Mouse (Mus musculus): ENCODE data around the gene Cpb1. TPM values are rescaled to one million over a fixed set of nuclear protein-coding genes. Genes with fewer than 3 reads are reported as not detected.

Cpb1 gene
- polyA plus RNA-seq (2012; rRNA removed) = 0.56 TPM in 1 of 2 replicates, not detected in the other

GRCm38 (mm10) chr3:20275633-20276032 lies at the start of gene Cpb1:
TSS of gene Cpb1 (minus strand) at chr3:20275733.

GRCm38 (mm10) chr3:20242050-20242449 lies 33.5 kb downstream of the Cpb1 start, which contains the start of gene Cpa3:
TSS of gene Cpa3 (minus strand) at chr3:20242181.

Other genes with a start within 250 kb of the Cpb1 start
- gene Hps3, start 240.4 kb downstream of the Cpb1 start, polyA plus RNA-seq (2012; rRNA removed) = 7.9 and 8.2 TPM in 2 replicates
- 6.2 and 6.8 TPM in 2 replicates for gene Hltf, start 217.9 kb downstream of the Cpb1 start, polyA plus RNA-seq (2012; rRNA removed)
- gene Gyg, start 120.4 kb downstream of the Cpb1 start, polyA plus RNA-seq (2012; rRNA removed) = 13.6 and 14.0 TPM in 2 replicates
- 0.87 and 1.1 TPM in 2 replicates for gene Cpa3, start 33.6 kb downstream of the Cpb1 start, polyA plus RNA-seq (2012; rRNA removed)
- gene Agtr1b, start 91.4 kb upstream of the Cpb1 start, polyA plus RNA-seq (2012; rRNA removed) = not detected in 2 replicates